Mouse (Mus musculus) MEL (cell line): Measurements from ENCODE around the gene Acpp. TPM values are rescaled to one million over a fixed set of nuclear protein-coding genes. Genes with fewer than 3 reads are reported as not detected.

Source experiments
- DNase-seq: peaks from one replicate; pipeline ENCODE4 v3.0.0; 2011; ENCODE audit warnings: low read depth, low spot score
- H3K27ac ChIP-seq: 2 replicates; pipeline ENCODE4 v1.5.1; 2012; ENCODE audit warnings: low read depth, mild to moderate bottlenecking, control low read depth, low read length, moderate library complexity; ENCODE audit not compliant: control insufficient read depth
- H3K27me3 ChIP-seq, 2 experiments: fragments of 150-350 bp in 1 of 2; sonication (generic) in 1 of 2; 2 replicates each; pipeline ENCODE4 v1.6.1; 2012; ENCODE audit warnings: low read length in 2 of 2, mild to moderate bottlenecking in 2 of 2, improper control_type of control experiment in 1 of 2, moderate library complexity in 1 of 2; ENCODE audit not compliant: insufficient read depth in 2 of 2, control insufficient read depth in 1 of 2
- H3K36me3 ChIP-seq, 2 experiments: 2 replicates each; pipeline ENCODE4 v1.6.1; 2012 to 2014; ENCODE audit warnings: low read length in 2 of 2, improper control_type of control experiment in 1 of 2, inconsistent platforms in 1 of 2, mild to moderate bottlenecking in 1 of 2; ENCODE audit not compliant: insufficient read depth in 2 of 2, control insufficient read depth in 1 of 2
- H3K4me1 ChIP-seq, 2 experiments: fragments of 150-350 bp in 1 of 2; sonication (generic) in 1 of 2; 2 replicates each; pipeline ENCODE4 v1.6.1; 2012; ENCODE audit warnings: low read length in 2 of 2, improper control_type of control experiment in 1 of 2, mild to moderate bottlenecking in 1 of 2; ENCODE audit not compliant: insufficient read depth in 2 of 2, control insufficient read depth in 1 of 2
- H3K4me3 ChIP-seq, 2 experiments: fragments of 150-350 bp in 1 of 2; sonication (generic) in 1 of 2; 2 replicates each; pipeline ENCODE4 v1.5.1; 2012; ENCODE audit warnings: low read depth in 2 of 2, low read length in 2 of 2, mild to moderate bottlenecking in 2 of 2, moderate library complexity in 2 of 2, control low read depth in 1 of 2, improper control_type of control experiment in 1 of 2; ENCODE audit not compliant: control insufficient read depth in 1 of 2, insufficient read depth in 1 of 2
- H3K79me2 ChIP-seq: 2 replicates; pipeline ENCODE4 v1.6.1; 2012; ENCODE audit warnings: mild to moderate bottlenecking, low read length, moderate library complexity; ENCODE audit not compliant: control insufficient read depth, poor library complexity, insufficient read depth
- H3K9ac ChIP-seq: 2 replicates; pipeline ENCODE4 v1.6.1; 2012; ENCODE audit warnings: low read depth, mild to moderate bottlenecking, control low read depth, low read length, moderate library complexity; ENCODE audit not compliant: control insufficient read depth, poor library complexity, severe bottlenecking
- H3K9me3 ChIP-seq: fragments of 150-350 bp; sonication (generic); replicated peaks from 2 replicates; pipeline ENCODE4 v1.6.1; 2012; ENCODE audit warnings: mild to moderate bottlenecking, low read length, improper control_type of control experiment, moderate library complexity; ENCODE audit not compliant: insufficient read depth
- BHLHE40 ChIP-seq: IDR thresholded peaks from 2 replicates; pipeline ENCODE4 v1.6.1; 2012; ENCODE audit warnings: low read depth, mild to moderate bottlenecking, inconsistent platforms, low read length, improper control_type of control experiment, borderline replicate concordance
- CHD1 ChIP-seq: IDR thresholded peaks from 2 replicates; pipeline ENCODE4 v1.6.1; 2012; ENCODE audit warnings: low read depth, mild to moderate bottlenecking, inconsistent platforms, low read length, improper control_type of control experiment
- CHD2 ChIP-seq: IDR thresholded peaks from 2 replicates; pipeline ENCODE4 v1.6.1; 2011; ENCODE audit warnings: low read length, improper control_type of control experiment
- CTCF ChIP-seq, 3 experiments: IDR thresholded peaks in 2 of 3; conservative IDR thresholded peaks in 1 of 3; 2 replicates each; pipeline ENCODE4 v1.5.1; 2011 to 2012; ENCODE audit warnings: low read length in 3 of 3, low read depth in 2 of 3, mild to moderate bottlenecking in 2 of 3, improper control_type of control experiment in 1 of 3, inconsistent platforms in 1 of 3, mixed read lengths in 1 of 3, moderate library complexity in 1 of 3; ENCODE audit not compliant: control insufficient read depth in 1 of 3, insufficient read depth in 1 of 3, poor library complexity in 1 of 3, severe bottlenecking in 1 of 3
- E2F4 ChIP-seq: IDR thresholded peaks from 2 replicates; pipeline ENCODE4 v1.6.1; 2011; ENCODE audit warnings: low read depth, low read length, improper control_type of control experiment, borderline replicate concordance
- ELF1 ChIP-seq: IDR thresholded peaks from 2 replicates; pipeline ENCODE4 v1.6.1; 2014; ENCODE audit warnings: low read depth, mild to moderate bottlenecking, inconsistent platforms, low read length, improper control_type of control experiment, moderate library complexity
- EP300 ChIP-seq, 2 experiments: IDR thresholded peaks; 2 replicates each; pipeline ENCODE4 v1.6.1; 2011; ENCODE audit warnings: improper control_type of control experiment in 2 of 2, low read length in 2 of 2, low read depth in 1 of 2, mild to moderate bottlenecking in 1 of 2
- ETS1 ChIP-seq: IDR thresholded peaks from 2 replicates; pipeline ENCODE4 v1.6.1; 2012; ENCODE audit warnings: low read depth, mild to moderate bottlenecking, inconsistent platforms, low read length, improper control_type of control experiment, moderate library complexity
- GABPA ChIP-seq: IDR thresholded peaks from 2 replicates; pipeline ENCODE4 v1.6.1; 2012; ENCODE audit warnings: low read depth, mild to moderate bottlenecking, inconsistent platforms, low read length, improper control_type of control experiment, moderate library complexity
- GATA1 ChIP-seq: IDR thresholded peaks from 2 replicates; pipeline ENCODE4 v1.6.1; 2011; ENCODE audit warnings: low read depth, low read length, improper control_type of control experiment
- HCFC1 ChIP-seq: IDR thresholded peaks from 2 replicates; pipeline ENCODE4 v1.6.1; 2012; ENCODE audit warnings: low read depth, mild to moderate bottlenecking, inconsistent platforms, low read length, improper control_type of control experiment, moderate library complexity
- JUND ChIP-seq: IDR thresholded peaks from 2 replicates; pipeline ENCODE4 v1.6.1; 2011; ENCODE audit warnings: low read depth, mild to moderate bottlenecking, improper control_type of control experiment, low read length
- KAT2A ChIP-seq: conservative IDR thresholded peaks from 2 replicates; pipeline ENCODE4 v1.6.1; 2012; ENCODE audit warnings: low read depth, low read length, improper control_type of control experiment, inconsistent platforms
- MAFK ChIP-seq: IDR thresholded peaks from 2 replicates; pipeline ENCODE4 v1.6.1; 2011; ENCODE audit warnings: low read depth, mild to moderate bottlenecking, low read length, improper control_type of control experiment, borderline replicate concordance
- MAX ChIP-seq: IDR thresholded peaks from 2 replicates; pipeline ENCODE4 v1.6.1; 2011; ENCODE audit warnings: low read length, improper control_type of control experiment
- MEF2A ChIP-seq: IDR thresholded peaks from 2 replicates; pipeline ENCODE4 v1.6.1; 2014; ENCODE audit warnings: low read depth, mild to moderate bottlenecking, inconsistent platforms, low read length, improper control_type of control experiment; ENCODE audit not compliant: poor library complexity, insufficient replicate concordance, severe bottlenecking; ENCODE audit errors: extremely low read depth
- MXI1 ChIP-seq: IDR thresholded peaks from 2 replicates; pipeline ENCODE4 v1.6.1; 2011; ENCODE audit warnings: mild to moderate bottlenecking, low read depth, low read length, improper control_type of control experiment
- MYB ChIP-seq: IDR thresholded peaks from 2 replicates; pipeline ENCODE4 v1.6.1; 2011; ENCODE audit warnings: mild to moderate bottlenecking, low read depth, low read length, improper control_type of control experiment
- MYC ChIP-seq: IDR thresholded peaks from 2 replicates; pipeline ENCODE4 v1.6.1; 2011; ENCODE audit warnings: low read depth, mild to moderate bottlenecking, low read length, improper control_type of control experiment, moderate library complexity
- NELFE ChIP-seq: IDR thresholded peaks from 2 replicates; pipeline ENCODE4 v1.6.1; 2011; ENCODE audit warnings: low read depth, low read length, improper control_type of control experiment
- NRF1 ChIP-seq: IDR thresholded peaks from 2 replicates; pipeline ENCODE4 v1.6.1; 2014; ENCODE audit warnings: low read depth, mild to moderate bottlenecking, inconsistent platforms, low read length, improper control_type of control experiment, moderate library complexity; ENCODE audit not compliant: poor library complexity, insufficient read depth, severe bottlenecking
- POLR2AphosphoS2 ChIP-seq: IDR thresholded peaks from 2 replicates; pipeline ENCODE4 v1.6.1; 2011; ENCODE audit warnings: low read length, improper control_type of control experiment
- POLR2AphosphoS5 ChIP-seq: IDR thresholded peaks from 2 replicates; pipeline ENCODE4 v1.6.1; 2012; ENCODE audit warnings: low read depth, borderline replicate concordance, mild to moderate bottlenecking, inconsistent platforms, low read length, moderate library complexity, mixed read lengths
- RAD21 ChIP-seq: IDR thresholded peaks from 2 replicates; pipeline ENCODE4 v1.6.1; 2011; ENCODE audit warnings: mild to moderate bottlenecking, low read depth, low read length, improper control_type of control experiment
- RCOR1 ChIP-seq: IDR thresholded peaks from 2 replicates; pipeline ENCODE4 v1.6.1; 2012; ENCODE audit warnings: low read depth, mild to moderate bottlenecking, inconsistent platforms, low read length, improper control_type of control experiment
- SIN3A ChIP-seq: IDR thresholded peaks from 2 replicates; pipeline ENCODE4 v1.6.1; 2012; ENCODE audit warnings: low read length, improper control_type of control experiment, inconsistent platforms
- SMC3 ChIP-seq: IDR thresholded peaks from 2 replicates; pipeline ENCODE4 v1.6.1; 2011; ENCODE audit warnings: low read depth, low read length, improper control_type of control experiment
- TAL1 ChIP-seq: IDR thresholded peaks from 2 replicates; pipeline ENCODE4 v1.6.1; 2012; ENCODE audit warnings: mild to moderate bottlenecking, inconsistent platforms, low read length, moderate library complexity, mixed read lengths
- TBP ChIP-seq: IDR thresholded peaks from 2 replicates; pipeline ENCODE4 v1.8.0; 2011; ENCODE audit warnings: low read depth, low read length, improper control_type of control experiment
- TCF12 ChIP-seq: IDR thresholded peaks from 2 replicates; pipeline ENCODE4 v1.6.1; 2014; ENCODE audit warnings: low read depth, mild to moderate bottlenecking, inconsistent platforms, low read length, improper control_type of control experiment, moderate library complexity
- UBTF ChIP-seq: IDR thresholded peaks from 2 replicates; pipeline ENCODE4 v1.6.1; 2012; ENCODE audit warnings: low read depth, mild to moderate bottlenecking, inconsistent platforms, low read length, improper control_type of control experiment, moderate library complexity, borderline replicate concordance; ENCODE audit not compliant: insufficient read depth
- USF1 ChIP-seq: IDR thresholded peaks from 2 replicates; pipeline ENCODE4 v1.6.1; 2014; ENCODE audit warnings: low read depth, mild to moderate bottlenecking, inconsistent platforms, low read length, improper control_type of control experiment, moderate library complexity
- USF2 ChIP-seq, 2 experiments: IDR thresholded peaks; 2 replicates each; pipeline ENCODE4 v1.6.1; 2011 to 2012; ENCODE audit warnings: improper control_type of control experiment in 2 of 2, low read length in 2 of 2, borderline replicate concordance in 1 of 2, inconsistent platforms in 1 of 2, low read depth in 1 of 2, mild to moderate bottlenecking in 1 of 2; ENCODE audit not compliant: insufficient read depth in 1 of 2
- ZC3H11A ChIP-seq: IDR thresholded peaks from 2 replicates; pipeline ENCODE4 v1.6.1; 2012; ENCODE audit warnings: low read depth, mild to moderate bottlenecking, inconsistent platforms, low read length, improper control_type of control experiment
- ZKSCAN1 ChIP-seq: IDR thresholded peaks from 2 replicates; pipeline ENCODE4 v1.6.1; 2012; ENCODE audit warnings: low read depth, mild to moderate bottlenecking, inconsistent platforms, low read length, improper control_type of control experiment, moderate library complexity
- ZMIZ1 ChIP-seq: IDR thresholded peaks from 2 replicates; pipeline ENCODE4 v1.6.1; 2012; ENCODE audit warnings: low read depth, mild to moderate bottlenecking, inconsistent platforms, low read length, improper control_type of control experiment, moderate library complexity
- ZNF384 ChIP-seq: IDR thresholded peaks from 2 replicates; pipeline ENCODE4 v1.6.1; 2012; ENCODE audit warnings: low read depth, mild to moderate bottlenecking, inconsistent platforms, low read length, improper control_type of control experiment
- polyA plus RNA-seq, 2 experiments: library from polyadenylated mRNA; stranded (reverse) in 1 of 2; unstranded in 1 of 2; fragments of >175 nt in 1 of 2; fragments of >200 nt in 1 of 2; gene quantifications; 2 replicates each; pipeline versions ENCODE4 v1.2.1 to v1.2.4; 2012; ENCODE audit warnings: low replicate concordance in 2 of 2, low read depth in 1 of 2; ENCODE audit not compliant: insufficient read length in 2 of 2, insufficient read depth in 1 of 2, missing spikeins in 1 of 2
- total RNA-seq: library from RNA; depleted of rRNA; stranded (reverse); fragments of 300-350 nt; gene quantifications from 2 replicates; pipeline ENCODE4 v1.2.3, GENCODE M21; 2012

Acpp gene
- total and polyA plus RNA-seq, 3 experiments, result 0.03 TPM; not detected in 2

DNA sequence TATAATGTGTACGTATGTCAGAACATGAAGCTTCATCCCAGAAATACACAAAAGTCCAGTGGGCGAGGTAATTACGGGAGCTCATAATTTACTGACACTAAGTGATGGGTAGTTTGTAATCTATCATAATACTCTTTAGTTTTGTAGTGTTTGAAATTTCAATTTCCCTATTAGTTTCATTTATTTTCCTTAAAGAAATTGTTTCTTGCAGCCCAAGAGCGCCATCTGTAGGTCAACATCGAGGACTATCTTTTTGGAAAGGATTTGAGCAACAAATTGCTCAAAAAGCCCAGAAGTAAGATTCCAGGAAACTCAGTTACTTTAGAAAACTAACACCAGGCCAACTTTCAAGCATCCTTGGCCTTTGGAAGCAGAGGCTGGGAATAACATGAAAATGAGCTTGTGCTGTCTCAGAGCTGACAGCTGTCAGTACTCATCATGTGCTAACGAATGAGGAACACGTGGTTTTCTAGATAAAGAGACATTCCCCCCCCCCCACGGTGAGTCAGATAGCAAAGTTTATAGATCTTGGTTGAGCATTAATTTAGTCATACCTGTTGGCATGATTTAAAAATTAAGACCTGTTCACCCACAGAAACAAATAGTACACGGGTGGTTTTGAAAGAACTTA lies 42.1 kb upstream of the Acpp start:
- Histone ChIP-seq H3K27me3 (no peaks in the 10 kb centered on the region), H3K4me1 (no peaks in the 10 kb centered on the region), H3K79me2 (no peaks in the 10 kb centered on the region), H3K36me3 (peaks cover 0 to 2% of the 10 kb centered on the region in 2 experiments; a peak in 2 of 4 replicates), H3K4me3 (no peak overlapping the region), H3K27ac (no peak overlapping the region), H3K9ac (no peak overlapping the region), H3K9me3 (no peaks in the 10 kb centered on the region)
- peak; percentile 68 for DNase-seq
- TF ChIP-seq E2F4 (no peak), TAL1 (no peak), TCF12 (no peak), ELF1 (no peak), GATA1 (no peak), MYC (0 out of 2 replicates have a peak, but pooled peaks have one; percentile 59), MAFK (no peak), ETS1 (no peak), TBP (no peak), CHD1 (no peak), ZMIZ1 (no peak), MEF2A (no peak), NELFE (no peak), MAX (peak; percentile 81), RAD21 (peak; percentile 64), MYB (no peak), ZC3H11A (peak; percentile 34), USF2 (IDR thresholded peaks at IDR 0.05; ENCODE audit: borderline replicate concordance in 1 of 2, insufficient read depth in 1 of 2, low read depth in 1 of 2, low read length in 2 of 2) (no peak), USF1 (peak; percentile 61), ZNF384 (no peak), NRF1 (no peak), CHD2 (no peak), POLR2AphosphoS5 (no peak), ZKSCAN1 (no peak), EP300 (IDR thresholded peaks at IDR 0.05; ENCODE audit: low read depth in 1 of 2, low read length in 2 of 2) (0 out of 4 replicates have a peak, but pooled peaks of 1 of the 2 experiments have one; percentile 8), UBTF (no peak), SIN3A (no peak), GABPA (no peak), JUND (no peak), SMC3 (peak; percentile 51), HCFC1 (no peak), RCOR1 (no peak), POLR2AphosphoS2 (no peak), BHLHE40 (peak; percentile 30; the same call in 1 of the 2 replicates), CTCF (IDR thresholded peaks at IDR 0.05 in 2 of 3, conservative IDR thresholded peaks at IDR 0.05 in 1 of 3; ENCODE audit: control insufficient read depth in 1 of 3, insufficient read depth in 1 of 3, low read depth in 2 of 3, low read length in 3 of 3, poor library complexity in 1 of 3, severe bottlenecking in 1 of 3) (peak; percentile 10 to 69 (median 36); a peak in 3 of 6 replicates), MXI1 (no peak), KAT2A (no peak)
